Mouse (Mus musculus) adrenal gland, postnatal 14 days (tissue): Measurements from ENCODE around the gene Fam178b. TPM values are rescaled to one million over a fixed set of nuclear protein-coding genes. Genes with fewer than 3 reads are reported as not detected.
A peak's percentile ranks its signal among the peaks of the same experiment; 100 is the strongest.
"Not testable (repeated sequence)": the region's sequence is repeated elsewhere in the genome, so short reads cannot be mapped to it uniquely, and the experiment has no call there.

Experiments used
- DNase-seq: peaks from one replicate; pipeline ENCODE4 v3.0.0; 2021; ENCODE audit warnings: mixed read lengths
- total RNA-seq: library from RNA; stranded (reverse); gene quantifications from 2 replicates; pipeline ENCODE4 v1.2.3, GENCODE M21; 2021

Fam178b gene
- total RNA-seq, 1 experiment from 2014 or later, result not detected

- peak; percentile 98 for DNase-seq
Observed at GRCm38 (mm10) chr1:36546888-36547471, 136.0 kb downstream of the Fam178b start, which contains the start of gene Ankrd39. Gene Ankrd39 (minus strand): TSS chr1:36547445.

- no peak for DNase-seq
Observed at GRCm38 (mm10) chr1:36545845-36546600, 137.0 kb downstream of the Fam178b start.

- no peak for DNase-seq
Observed at GRCm38 (mm10) chr1:36545382-36545781, 137.6 kb downstream of the Fam178b start.

- no peak for DNase-seq
Observed at GRCm38 (mm10) chr1:36542925-36543324, 140.1 kb downstream of the Fam178b start.

GRCm38 (mm10) chr1:36541844-36542243 is 141.1 kb downstream of the Fam178b start:
- DNase-seq, result no peak

- DNase-seq, result no peak
Observed at GRCm38 (mm10) chr1:36540807-36541206, 142.2 kb downstream of the Fam178b start.

- DNase-seq, result no peak
Observed at GRCm38 (mm10) chr1:36540132-36540531, 142.9 kb downstream of the Fam178b start.

GRCm38 (mm10) chr1:36539186-36539585 is 143.8 kb downstream of the Fam178b start, which contains the start of gene Gm42417:
Gene Gm42417 (minus strand): TSS chr1:36539429.
- DNase-seq, result peak; percentile 94

GRCm38 (mm10) chr1:36538727-36539126 is 144.3 kb downstream of the Fam178b start:
- no peak for DNase-seq

- DNase-seq, result not testable (repeated sequence)
Observed at GRCm38 (mm10) chr1:36536783-36537182, 146.2 kb downstream of the Fam178b start, which contains the start of gene Ankrd23. Gene Ankrd23 (minus strand): TSS chr1:36536883.

- no peak for DNase-seq
Observed at GRCm38 (mm10) chr1:36536397-36536728, 146.6 kb downstream of the Fam178b start.

GRCm38 (mm10) chr1:36535477-36536396 is 147.2 kb downstream of the Fam178b start:
- DNase-seq, result peak; percentile 82

- DNase-seq, result no peak
Observed at GRCm38 (mm10) chr1:36534595-36535058, 148.4 kb downstream of the Fam178b start.

GRCm38 (mm10) chr1:36533546-36533945 is 149.4 kb downstream of the Fam178b start:
- DNase-seq, result no peak

- DNase-seq, result no peak
Observed at GRCm38 (mm10) chr1:36531461-36531860, 151.5 kb downstream of the Fam178b start.

GRCm38 (mm10) chr1:36530962-36531361 is 152.0 kb downstream of the Fam178b start:
- peak; percentile 46 for DNase-seq

GRCm38 (mm10) chr1:36530485-36530884 is 152.5 kb downstream of the Fam178b start:
- DNase-seq, result no peak

- DNase-seq, result no peak
Observed at GRCm38 (mm10) chr1:36529875-36530274, 153.1 kb downstream of the Fam178b start.

GRCm38 (mm10) chr1:36529274-36529673 is 153.7 kb downstream of the Fam178b start:
- DNase-seq, result no peak

- DNase-seq, result peak; percentile 45
Observed at GRCm38 (mm10) chr1:36528351-36528750, 154.6 kb downstream of the Fam178b start.

GRCm38 (mm10) chr1:36526903-36527302 is 156.1 kb downstream of the Fam178b start:
- no peak for DNase-seq

- DNase-seq, result no peak
Observed at GRCm38 (mm10) chr1:36525774-36526173, 157.2 kb downstream of the Fam178b start.
